Mouse (Mus musculus): ENCODE measurements around the gene Klc3. TPM values are rescaled to one million over a fixed set of nuclear protein-coding genes. Genes with fewer than 3 reads are reported as not detected.

Gene Klc3
- 2.2 and 2.5 TPM in 2 replicates for polyA plus RNA-seq (2015; fragmentation: Nextera tagmentation; extraction: Ambion mirVana)

- Histone ChIP-seq H3K4me3 (ENCODE audit: low read length) (peak within 1 kb of the TSS; percentile 55), H3K4me1 (ENCODE audit: control insufficient read depth, insufficient read depth, low read depth, low read length) (peaks cover 14% of the 10 kb centered on the region), H3K9me3 (ENCODE audit: control insufficient read depth, low read length) (no peaks in the 10 kb centered on the region), H3K27me3 (replicated peaks; ENCODE audit: control insufficient read depth, insufficient read depth, low read length) (peaks cover 40% of the 10 kb centered on the region), H3K36me3 (ENCODE audit: control insufficient read depth, insufficient read depth, low read length) (no peaks in the 10 kb centered on the region), H3K27ac (ENCODE audit: low read depth, low read length) (no peak within 1 kb of the TSS), H3K9ac (ENCODE audit: low read depth, low read length) (peak within 1 kb of the TSS; percentile 66), H3K4me2 (ENCODE audit: low read length) (peak within 1 kb of the TSS; percentile 95)
- WGBS = 1% methylated on average over 61 of the region's 62 CpGs
- 0 out of 2 replicates have a peak, but pooled peaks have one; percentile 27 for ATAC-seq
These were observed at the start of gene Klc3 for GRCm38 (mm10) chr7:19403731-19404296. Gene Klc3 (minus strand): TSS chr7:19404104.

- H3K9me3 ChIP-seq (ENCODE audit: control insufficient read depth, low read length) = no peaks in the 10 kb centered on the region
- WGBS = 83% methylated on average over 12 of the region's 12 CpGs
- no peak for ATAC-seq
These were observed 45.3 kb upstream of the Klc3 start for GRCm38 (mm10) chr7:19449165-19449564.

GRCm38 (mm10) chr7:19447689-19448088, 43.8 kb upstream of the Klc3 start:
- no peak for ATAC-seq
- H3K27ac ChIP-seq (ENCODE audit: low read depth, low read length) = no peak overlapping the region

More at GRCm38 (mm10) chr7:19449165-19449564, 45.3 kb upstream of the Klc3 start:
- Histone ChIP-seq H3K4me1 (ENCODE audit: control insufficient read depth, insufficient read depth, low read depth, low read length) (no peaks in the 10 kb centered on the region), H3K27me3 (replicated peaks; ENCODE audit: control insufficient read depth, insufficient read depth, low read length) (no peaks in the 10 kb centered on the region), H3K4me2 (ENCODE audit: low read length) (no peak overlapping the region), H3K36me3 (ENCODE audit: control insufficient read depth, insufficient read depth, low read length) (peaks cover 29% of the 10 kb centered on the region), H3K9ac (ENCODE audit: low read depth, low read length) (no peak overlapping the region), H3K27ac (ENCODE audit: low read depth, low read length) (no peak overlapping the region), H3K4me3 (ENCODE audit: low read length) (no peak overlapping the region)

DNA sequence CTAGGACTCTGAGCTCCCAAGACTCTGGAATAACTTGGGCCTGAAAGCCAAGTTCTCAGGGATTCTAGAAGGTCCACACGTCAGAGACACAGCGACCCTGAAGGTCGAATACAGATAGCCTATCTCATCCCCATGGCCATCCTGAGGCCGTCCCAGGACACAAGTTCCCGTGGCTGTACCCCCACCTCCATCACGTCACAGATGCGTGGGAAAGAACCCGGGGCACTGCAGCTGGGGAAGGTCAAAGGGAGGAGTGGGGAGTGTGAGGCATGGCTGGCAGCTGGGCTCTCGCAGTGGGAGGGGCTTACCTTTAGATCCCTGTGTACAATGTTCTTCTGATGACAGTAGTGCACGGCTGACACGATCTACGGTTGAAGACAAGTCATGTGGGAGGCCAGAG, 40.9 kb upstream of the Klc3 start:
- Histone ChIP-seq H3K27me3 (replicated peaks; ENCODE audit: control insufficient read depth, insufficient read depth, low read length) (no peaks in the 10 kb centered on the region), H3K4me2 (ENCODE audit: low read length) (no peak overlapping the region), H3K27ac (ENCODE audit: low read depth, low read length) (no peak overlapping the region), H3K36me3 (ENCODE audit: control insufficient read depth, insufficient read depth, low read length) (peaks cover 39% of the 10 kb centered on the region), H3K9ac (ENCODE audit: low read depth, low read length) (no peak overlapping the region), H3K9me3 (ENCODE audit: control insufficient read depth, low read length) (no peaks in the 10 kb centered on the region), H3K4me3 (ENCODE audit: low read length) (no peak overlapping the region), H3K4me1 (ENCODE audit: control insufficient read depth, insufficient read depth, low read depth, low read length) (no peaks in the 10 kb centered on the region)
- no peak for ATAC-seq
- WGBS = 86% methylated on average over 12 of the region's 12 CpGs

More at GRCm38 (mm10) chr7:19447689-19448088, 43.8 kb upstream of the Klc3 start:
- Histone ChIP-seq H3K36me3 (ENCODE audit: control insufficient read depth, insufficient read depth, low read length) (peaks cover 35% of the 10 kb centered on the region), H3K4me3 (ENCODE audit: low read length) (no peak overlapping the region), H3K27me3 (replicated peaks; ENCODE audit: control insufficient read depth, insufficient read depth, low read length) (no peaks in the 10 kb centered on the region), H3K4me2 (ENCODE audit: low read length) (no peak overlapping the region), H3K9me3 (ENCODE audit: control insufficient read depth, low read length) (no peaks in the 10 kb centered on the region), H3K4me1 (ENCODE audit: control insufficient read depth, insufficient read depth, low read depth, low read length) (no peaks in the 10 kb centered on the region), H3K9ac (ENCODE audit: low read depth, low read length) (no peak overlapping the region)
- 89% methylated on average over 16 of the region's 16 CpGs for WGBS

GRCm38 (mm10) chr7:19443344-19443743, 39.4 kb upstream of the Klc3 start:
- H3K4me2 ChIP-seq (ENCODE audit: low read length) = no peak overlapping the region
- peaks cover 32% of the 10 kb centered on the region for H3K36me3 ChIP-seq (ENCODE audit: control insufficient read depth, insufficient read depth, low read length)
- no peaks in the 10 kb centered on the region for H3K9me3 ChIP-seq (ENCODE audit: control insufficient read depth, low read length)
- H3K4me1 ChIP-seq (ENCODE audit: control insufficient read depth, insufficient read depth, low read depth, low read length) = no peaks in the 10 kb centered on the region
- ATAC-seq = peak; percentile 50; the same call in 1 of the 2 replicates
- H3K4me3 ChIP-seq (ENCODE audit: low read length) = no peak overlapping the region
- H3K27me3 ChIP-seq (replicated peaks; ENCODE audit: control insufficient read depth, insufficient read depth, low read length) = no peaks in the 10 kb centered on the region
- no peak overlapping the region for H3K9ac ChIP-seq (ENCODE audit: low read depth, low read length)
- WGBS = 37% methylated on average over 3 of the region's 3 CpGs
- no peak overlapping the region for H3K27ac ChIP-seq (ENCODE audit: low read depth, low read length)

DNA sequence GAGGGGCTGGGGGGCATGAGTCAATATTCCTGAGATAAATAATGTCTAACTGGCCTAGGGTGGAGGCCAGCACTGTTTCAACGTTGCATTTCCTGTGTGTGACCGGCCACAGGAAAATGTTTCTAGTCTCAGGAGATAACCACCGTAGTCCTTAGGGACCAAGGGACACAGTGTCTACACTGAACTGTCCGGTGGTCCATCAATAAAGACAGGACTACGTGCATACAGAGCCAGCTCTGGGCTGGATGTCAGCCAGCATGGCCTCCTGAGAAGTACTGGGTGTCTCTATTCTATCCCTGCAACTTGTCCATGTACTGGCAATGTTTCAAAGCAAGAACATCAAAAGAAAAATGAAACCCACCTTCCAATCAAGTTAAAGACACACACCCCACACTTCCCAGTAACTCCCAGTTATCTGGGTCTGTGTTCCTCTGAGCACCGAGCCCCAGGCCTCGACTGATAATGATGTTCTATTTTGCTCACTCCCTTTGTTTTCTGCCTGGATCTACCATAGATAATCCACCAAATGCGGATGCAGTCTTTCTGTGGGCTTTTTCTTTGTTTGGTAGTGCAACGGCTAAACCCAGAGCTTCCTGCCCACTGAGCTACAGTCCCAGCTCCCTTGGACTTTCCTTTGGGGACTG, 37.7 kb upstream of the Klc3 start:
- 80% methylated on average over 9 of the region's 9 CpGs for WGBS
- no peak for ATAC-seq
- Histone ChIP-seq H3K27me3 (replicated peaks; ENCODE audit: control insufficient read depth, insufficient read depth, low read length) (no peaks in the 10 kb centered on the region), H3K4me1 (ENCODE audit: control insufficient read depth, insufficient read depth, low read depth, low read length) (no peaks in the 10 kb centered on the region), H3K27ac (ENCODE audit: low read depth, low read length) (no peak overlapping the region), H3K4me3 (ENCODE audit: low read length) (no peak overlapping the region), H3K36me3 (ENCODE audit: control insufficient read depth, insufficient read depth, low read length) (peaks cover 37% of the 10 kb centered on the region), H3K4me2 (ENCODE audit: low read length) (no peak overlapping the region), H3K9ac (ENCODE audit: low read depth, low read length) (no peak overlapping the region), H3K9me3 (ENCODE audit: control insufficient read depth, low read length) (no peaks in the 10 kb centered on the region)

GRCm38 (mm10) chr7:19437048-19437447, 33.1 kb upstream of the Klc3 start:
- Histone ChIP-seq H3K9me3 (ENCODE audit: control insufficient read depth, low read length) (no peaks in the 10 kb centered on the region), H3K36me3 (ENCODE audit: control insufficient read depth, insufficient read depth, low read length) (peaks cover 62% of the 10 kb centered on the region), H3K4me2 (ENCODE audit: low read length) (no peak overlapping the region), H3K27ac (ENCODE audit: low read depth, low read length) (no peak overlapping the region), H3K27me3 (replicated peaks; ENCODE audit: control insufficient read depth, insufficient read depth, low read length) (no peaks in the 10 kb centered on the region), H3K9ac (ENCODE audit: low read depth, low read length) (no peak overlapping the region), H3K4me1 (ENCODE audit: control insufficient read depth, insufficient read depth, low read depth, low read length) (no peaks in the 10 kb centered on the region), H3K4me3 (ENCODE audit: low read length) (no peak overlapping the region)
- no peak for ATAC-seq
- WGBS = 80% methylated on average over 7 of the region's 9 CpGs

DNA sequence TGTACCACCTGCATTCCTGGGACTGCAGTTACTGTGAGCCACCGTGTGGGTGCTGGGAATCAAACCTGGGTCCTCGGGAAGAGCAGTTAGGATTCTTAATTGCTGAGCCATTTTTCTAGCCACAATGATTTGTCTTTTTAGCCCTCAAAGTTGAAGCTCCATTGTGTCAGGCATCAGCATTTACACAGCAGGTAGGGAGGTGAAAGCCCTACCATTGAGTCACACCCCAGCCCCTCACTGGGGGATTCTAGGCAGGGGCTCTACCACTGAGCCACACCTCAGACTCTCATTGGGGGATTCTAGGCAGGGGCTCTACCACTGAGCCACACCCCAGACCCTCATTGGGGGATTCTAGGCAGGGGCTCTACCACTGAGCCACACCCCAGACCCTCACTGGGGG, 32.4 kb upstream of the Klc3 start:
- Histone ChIP-seq H3K36me3 (ENCODE audit: control insufficient read depth, insufficient read depth, low read length) (peaks cover 63% of the 10 kb centered on the region), H3K4me2 (ENCODE audit: low read length) (no peak overlapping the region), H3K9me3 (ENCODE audit: control insufficient read depth, low read length) (no peaks in the 10 kb centered on the region), H3K4me3 (ENCODE audit: low read length) (no peak overlapping the region), H3K4me1 (ENCODE audit: control insufficient read depth, insufficient read depth, low read depth, low read length) (no peaks in the 10 kb centered on the region), H3K27me3 (replicated peaks; ENCODE audit: control insufficient read depth, insufficient read depth, low read length) (no peaks in the 10 kb centered on the region), H3K9ac (ENCODE audit: low read depth, low read length) (no peak overlapping the region), H3K27ac (ENCODE audit: low read depth, low read length) (no peak overlapping the region)
- 95% methylated on average over 2 of the region's 2 CpGs for WGBS
- ATAC-seq = no peak

DNA sequence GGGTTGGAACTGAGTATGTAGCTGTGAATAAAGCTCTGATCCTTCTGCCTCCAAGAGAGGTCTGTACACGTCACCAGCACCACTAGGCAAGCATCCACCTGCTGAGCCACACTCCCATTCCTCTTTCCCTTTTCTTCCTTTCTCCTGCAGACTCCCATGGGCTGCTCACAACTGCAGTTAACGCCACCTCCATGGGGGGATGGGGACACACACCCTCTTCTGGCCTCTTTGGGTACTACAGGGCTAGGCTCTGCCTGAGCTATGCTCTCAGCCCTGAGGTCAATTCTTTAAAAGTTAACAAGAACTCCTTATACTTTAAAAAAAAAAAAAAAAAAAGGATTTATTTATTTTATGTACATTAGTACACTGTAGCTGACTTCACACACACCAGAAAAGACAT, 28.6 kb upstream of the Klc3 start:
- ATAC-seq = no peak
- Histone ChIP-seq H3K4me3 (ENCODE audit: low read length) (no peak overlapping the region), H3K27me3 (replicated peaks; ENCODE audit: control insufficient read depth, insufficient read depth, low read length) (no peaks in the 10 kb centered on the region), H3K27ac (ENCODE audit: low read depth, low read length) (no peak overlapping the region), H3K9me3 (ENCODE audit: control insufficient read depth, low read length) (no peaks in the 10 kb centered on the region), H3K4me2 (ENCODE audit: low read length) (no peak overlapping the region), H3K4me1 (ENCODE audit: control insufficient read depth, insufficient read depth, low read depth, low read length) (no peaks in the 10 kb centered on the region), H3K36me3 (ENCODE audit: control insufficient read depth, insufficient read depth, low read length) (peaks cover 80% of the 10 kb centered on the region), H3K9ac (ENCODE audit: low read depth, low read length) (no peak overlapping the region)
- WGBS = 95% methylated on average over 2 of the region's 2 CpGs

Data from hindbrain, embryonic 16.5 days (tissue).